Mouse (Mus musculus) intestine, postnatal 0 days (tissue): ENCODE data around the gene Prkch. TPM values are rescaled to one million over a fixed set of nuclear protein-coding genes. Genes with fewer than 3 reads are reported as not detected.

Experiments used
- ATAC-seq: fragments of 200-750 bp; cut with Nextera tagmentation; 2 replicates; pipeline ENCODE4 v1.8.0; 2017; ENCODE audit warnings: mild to moderate bottlenecking, moderate TSS enrichment, moderate library complexity
- H3K27ac ChIP-seq: fragments of 300-500 bp; sonication (generic); 2 replicates; pipeline ENCODE4 v1.5.1; 2014; ENCODE audit warnings: mild to moderate bottlenecking, low read depth, low read length, moderate library complexity
- H3K27me3 ChIP-seq: fragments of 300-500 bp; sonication (generic); replicated peaks from 2 replicates; pipeline ENCODE4 v1.6.1; 2014; ENCODE audit warnings: low read length, mixed read lengths; ENCODE audit not compliant: control insufficient read depth, insufficient read depth
- H3K36me3 ChIP-seq: fragments of 300-500 bp; sonication (generic); 2 replicates; pipeline ENCODE4 v1.6.1; 2014; ENCODE audit warnings: mild to moderate bottlenecking, moderate library complexity; ENCODE audit not compliant: control insufficient read depth, insufficient read depth
- H3K4me1 ChIP-seq: fragments of 300-500 bp; sonication (generic); replicated peaks from 2 replicates; pipeline ENCODE4 v1.6.1; 2014; ENCODE audit warnings: antibody characterized with exemption, low read length, mixed read lengths; ENCODE audit not compliant: control insufficient read depth, insufficient read depth
- H3K4me2 ChIP-seq: fragments of 300-500 bp; sonication (generic); replicated peaks from 2 replicates; pipeline ENCODE4 v1.6.1; 2014; ENCODE audit warnings: low read depth, mild to moderate bottlenecking, moderate library complexity
- H3K4me3 ChIP-seq: fragments of 300-500 bp; sonication (generic); 2 replicates; pipeline ENCODE4 v1.5.1; 2014; ENCODE audit warnings: low read depth, low read length
- H3K9ac ChIP-seq: fragments of 300-500 bp; sonication (generic); 2 replicates; pipeline ENCODE4 v1.6.1; 2014; ENCODE audit warnings: mild to moderate bottlenecking, low read depth, low read length
- H3K9me3 ChIP-seq: fragments of 300-500 bp; sonication (generic); 2 replicates; pipeline ENCODE4 v1.6.1; 2016; ENCODE audit warnings: mixed run types; ENCODE audit not compliant: control insufficient read depth
- CTCF ChIP-seq: sonication (generic); IDR thresholded peaks from 2 replicates; pipeline ENCODE4 v1.5.1; 2016; ENCODE audit warnings: low read depth, mild to moderate bottlenecking, control low read depth, antibody characterized with exemption, moderate library complexity
- WGBS: fragments of 180-500 bp; shearing (Covaris S2); extraction: QIAGEN DNeasy Blood & Tissue Kit; methylation state at CpG from one replicate; pipeline ENCODE4 v1.1.7; 2014; 5-methylcytosine and 5-hydroxymethylcytosine counted together
- polyA plus RNA-seq: library from polyadenylated mRNA; unstranded; fragments of >200 nt; fragmentation: Nextera tagmentation; extraction: Ambion mirVana; gene quantifications from 2 replicates; pipeline ENCODE4 v1.2.1, GENCODE M21; 2015

The Prkch gene
- polyA plus RNA-seq, 1 experiment from 2014 or later: 3.7 TPM

GRCm38 (mm10) chr12:73687077-73688035 lies 102.8 kb downstream of the Prkch start:
- WGBS: 48% methylated on average over 20 of the region's 20 CpGs
- TF ChIP-seq CTCF: peak; percentile 72
- Histone ChIP-seq H3K9me3 (no peaks in the 10 kb centered on the region), H3K9ac (no peak overlapping the region), H3K4me2 (no peak overlapping the region), H3K36me3 (no peaks in the 10 kb centered on the region), H3K4me3 (no peak overlapping the region), H3K27ac (no peak overlapping the region), H3K4me1 (peaks cover 4% of the 10 kb centered on the region; the same call in 1 of the 2 replicates), H3K27me3 (no peaks in the 10 kb centered on the region)
- ATAC-seq: peak; percentile 51; the same call in 1 of the 2 replicates

- H3K27ac ChIP-seq: no peak overlapping the region
- no peak for ATAC-seq
- peak; percentile 44 for TF ChIP-seq CTCF
- H3K9me3 ChIP-seq: no peaks in the 10 kb centered on the region
- H3K9ac ChIP-seq: no peak overlapping the region
- peaks cover 2% of the 10 kb centered on the region; the same call in 1 of the 2 replicates for H3K4me1 ChIP-seq
- H3K27me3 ChIP-seq: no peaks in the 10 kb centered on the region
- WGBS: 12% methylated on average over 4 of the region's 4 CpGs
- no peak overlapping the region for H3K4me3 ChIP-seq
- H3K4me2 ChIP-seq: no peak overlapping the region
- H3K36me3 ChIP-seq: no peaks in the 10 kb centered on the region
Measured at GRCm38 (mm10) chr12:73692321-73692720, 107.7 kb downstream of the Prkch start.

- 29% methylated on average over 4 of the region's 4 CpGs for WGBS
- Histone ChIP-seq H3K4me2 (no peak overlapping the region), H3K4me1 (no peaks in the 10 kb centered on the region), H3K4me3 (no peak overlapping the region), H3K27me3 (no peaks in the 10 kb centered on the region), H3K9me3 (no peaks in the 10 kb centered on the region), H3K9ac (no peak overlapping the region), H3K36me3 (no peaks in the 10 kb centered on the region), H3K27ac (no peak overlapping the region)
- ATAC-seq: peak; percentile 41; the same call in 1 of the 2 replicates
- peak; percentile 84 for TF ChIP-seq CTCF
Measured at GRCm38 (mm10) chr12:73693347-73693746, 108.8 kb downstream of the Prkch start.

GRCm38 (mm10) chr12:73694690-73695089 lies 110.1 kb downstream of the Prkch start:
- Histone ChIP-seq H3K4me2 (no peak overlapping the region), H3K27ac (no peak overlapping the region), H3K9me3 (no peaks in the 10 kb centered on the region), H3K4me3 (no peak overlapping the region), H3K27me3 (no peaks in the 10 kb centered on the region), H3K4me1 (no peaks in the 10 kb centered on the region), H3K36me3 (no peaks in the 10 kb centered on the region), H3K9ac (no peak overlapping the region)
- WGBS: 55% methylated on average over 13 of the region's 13 CpGs
- no peak for ATAC-seq
- TF ChIP-seq CTCF: no peak

GRCm38 (mm10) chr12:73695110-73695509 lies 110.5 kb downstream of the Prkch start:
- no peak overlapping the region for H3K4me2 ChIP-seq
- no peak for ATAC-seq
- no peak overlapping the region for H3K27ac ChIP-seq
- peak; percentile 30; the same call in 1 of the 2 replicates for TF ChIP-seq CTCF
- no peaks in the 10 kb centered on the region for H3K36me3 ChIP-seq
- no peaks in the 10 kb centered on the region for H3K27me3 ChIP-seq
- no peaks in the 10 kb centered on the region for H3K4me1 ChIP-seq
- H3K9me3 ChIP-seq: no peaks in the 10 kb centered on the region
- no peak overlapping the region for H3K9ac ChIP-seq
- H3K4me3 ChIP-seq: no peak overlapping the region
- WGBS: 84% methylated on average over 16 of the region's 16 CpGs

- Histone ChIP-seq H3K9ac (no peak overlapping the region), H3K27me3 (no peaks in the 10 kb centered on the region), H3K9me3 (no peaks in the 10 kb centered on the region), H3K27ac (no peak overlapping the region), H3K4me1 (no peaks in the 10 kb centered on the region), H3K4me3 (no peak overlapping the region), H3K36me3 (no peaks in the 10 kb centered on the region), H3K4me2 (no peak overlapping the region)
- no peak for ATAC-seq
- no peak for TF ChIP-seq CTCF
- 83% methylated on average over 4 of the region's 4 CpGs for WGBS
Measured at GRCm38 (mm10) chr12:73696084-73696483, 111.5 kb downstream of the Prkch start.
